Mouse (Mus musculus): ENCODE data around the gene Ctsw.

Ctsw gene

DNA sequence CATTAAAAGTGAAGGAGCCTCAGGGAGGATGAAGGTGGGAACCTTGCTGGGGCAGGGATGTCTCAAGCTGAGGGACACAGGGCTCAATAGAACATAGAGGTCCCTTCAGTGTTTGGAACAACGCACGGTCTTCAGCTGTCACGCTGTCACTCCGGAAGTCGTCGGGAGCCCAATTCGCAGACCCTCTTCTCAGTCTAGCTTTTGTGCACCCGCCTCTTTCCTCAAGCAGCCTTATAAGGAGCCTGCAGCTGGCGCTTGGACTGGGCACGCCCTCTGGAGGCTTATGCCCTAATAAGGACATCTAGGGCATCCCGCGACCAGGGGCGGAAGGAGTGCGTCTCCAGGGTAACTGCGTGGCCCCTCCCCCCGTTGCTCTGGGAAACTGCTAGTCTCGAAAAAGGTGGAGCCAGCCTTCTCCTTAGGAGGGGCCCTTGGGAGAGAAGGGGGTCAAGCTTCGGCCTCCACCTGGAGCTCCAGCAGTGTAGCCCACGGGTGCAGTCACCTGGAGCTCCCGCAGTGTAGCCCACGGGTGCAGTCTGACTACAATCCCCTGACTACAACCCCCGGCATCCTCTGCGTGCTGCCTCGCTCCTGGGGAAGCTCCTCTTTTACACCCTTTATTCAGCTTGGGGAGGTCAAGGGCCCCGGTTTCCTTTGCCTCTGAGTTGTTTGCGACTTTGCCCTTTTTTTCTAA lies 20.7 kb upstream of the Ctsw start:
- peak; percentile 100 for DNase-seq (ENCODE audit: low read depth, low spot score)

DNA sequence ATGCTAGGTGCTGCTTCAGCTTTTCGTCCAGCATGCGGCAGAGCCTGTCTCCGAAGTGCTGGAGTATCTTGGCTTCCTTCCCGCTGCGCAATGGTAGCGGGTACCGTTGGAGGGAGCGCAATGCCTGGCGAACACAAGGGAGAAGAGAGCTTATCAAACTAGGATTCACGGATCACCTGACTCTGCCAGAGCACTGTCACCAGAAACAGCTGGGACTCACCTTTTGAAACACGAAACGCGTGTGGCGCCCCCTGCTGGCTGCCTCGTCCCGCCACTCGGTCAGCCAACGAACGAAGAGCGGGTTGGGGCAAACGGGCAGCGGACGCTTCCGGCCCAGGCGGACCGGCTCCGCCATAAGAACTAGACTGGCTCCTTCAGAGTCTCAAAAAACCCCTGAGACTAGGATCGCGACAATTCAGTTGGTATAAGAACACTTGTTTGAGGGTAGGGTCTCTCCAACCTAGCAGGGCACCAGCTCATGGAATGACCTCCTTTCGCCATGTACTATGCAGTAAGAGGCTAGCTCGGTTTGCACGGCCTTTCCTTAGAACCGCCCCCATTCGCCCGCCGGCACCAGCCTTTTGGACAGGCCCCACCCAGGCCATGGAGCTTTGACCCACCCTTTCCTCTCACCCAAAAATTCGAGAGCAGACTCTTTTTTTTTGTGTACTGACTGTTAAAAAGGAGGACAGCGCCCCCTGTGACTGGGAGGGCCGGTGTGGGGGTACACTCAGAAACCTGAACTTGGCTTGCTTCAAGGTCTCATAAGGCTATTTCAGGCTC lies 19.7 kb upstream of the Ctsw start, which contains the start of gene Mus81:
Gene Mus81 (minus strand): TSS at position 635 of the 783 bp plus-strand sequence.
- peak; percentile 98 for DNase-seq (ENCODE audit: low read depth, low spot score)

DNA sequence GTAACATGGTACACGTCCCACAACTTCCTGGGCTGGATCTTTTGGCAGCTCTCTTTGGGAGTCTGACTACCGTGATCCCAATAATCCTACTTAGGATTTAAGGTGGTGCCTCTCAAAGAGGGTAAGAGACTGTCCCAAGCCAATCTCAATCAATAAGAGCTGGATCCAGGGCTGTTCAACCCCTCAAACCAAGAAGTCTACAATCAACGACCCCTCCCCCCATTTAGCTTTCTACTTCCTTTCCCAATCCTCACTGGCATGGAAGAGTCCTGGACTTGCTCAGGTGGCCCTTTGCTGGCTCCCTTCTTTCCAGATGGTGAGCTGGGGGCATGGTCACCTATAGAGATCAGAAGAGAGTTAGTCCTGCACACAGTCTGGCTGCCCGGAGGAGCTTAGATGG lies 18.5 kb upstream of the Ctsw start:
- no peak for DNase-seq (ENCODE audit: low read depth, low spot score)

DNA sequence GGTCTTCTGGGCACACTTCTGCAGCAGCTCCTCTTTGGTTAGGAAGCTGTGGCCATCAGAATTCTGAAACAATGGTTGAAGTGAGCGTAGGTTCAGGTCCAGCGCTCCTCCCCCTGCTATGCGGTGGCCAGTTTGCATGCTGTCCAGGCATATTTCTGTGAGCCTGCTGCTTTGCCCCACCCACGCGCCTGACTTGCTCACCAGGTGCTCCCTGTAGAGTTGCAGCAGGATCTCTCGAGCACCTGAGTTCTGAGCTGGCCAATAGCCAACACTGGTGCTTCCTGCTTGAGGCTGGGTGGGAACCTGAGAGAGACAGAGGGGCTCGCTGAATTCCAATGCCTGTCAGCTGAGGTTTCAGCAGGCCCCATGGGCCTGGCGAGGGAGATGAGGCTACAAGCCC lies 18.0 kb upstream of the Ctsw start:
- DNase-seq (ENCODE audit: low read depth, low spot score), result no peak

DNA sequence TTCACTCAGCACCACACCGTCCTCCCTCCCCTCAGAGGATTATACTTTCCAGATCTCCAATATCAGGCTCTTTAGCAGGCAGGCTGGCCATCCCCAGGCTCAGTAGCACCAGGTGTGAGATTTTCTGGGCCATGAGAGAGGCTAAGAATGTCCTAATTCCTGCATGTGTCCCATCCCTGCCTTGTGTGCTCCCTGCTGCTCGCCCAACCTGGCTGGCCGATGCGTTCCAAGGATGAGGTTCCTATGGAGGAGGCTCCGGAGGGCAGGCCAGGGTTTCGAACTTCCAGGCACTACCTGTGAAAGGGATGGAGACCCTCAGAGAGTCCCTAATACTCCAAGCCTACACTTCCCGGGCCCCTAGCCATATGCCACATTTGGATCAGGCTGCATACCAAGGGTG lies 17.5 kb upstream of the Ctsw start:
- DNase-seq (ENCODE audit: low read depth, low spot score), result no peak

DNA sequence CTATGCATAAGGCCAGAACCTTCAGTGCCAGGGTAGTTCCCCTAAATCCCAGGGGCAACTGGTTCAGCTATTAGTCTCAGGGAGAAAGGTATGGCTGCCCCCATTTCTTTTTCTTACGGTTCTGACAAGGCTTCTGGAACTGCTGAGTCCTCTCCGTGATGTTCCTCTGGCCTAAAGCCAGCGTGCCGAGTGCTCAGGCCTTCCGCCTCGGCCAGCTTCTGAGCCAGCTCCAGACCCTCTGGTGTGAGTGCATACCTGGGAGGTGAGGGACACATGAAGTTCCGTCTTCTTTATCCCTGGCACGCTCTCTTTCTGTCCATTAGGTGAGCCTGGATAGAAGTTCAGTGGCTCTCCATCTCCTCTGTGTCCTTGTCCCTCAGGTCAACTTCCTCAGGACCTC lies 17.1 kb upstream of the Ctsw start:
- DNase-seq (ENCODE audit: low read depth, low spot score), result no peak

DNA sequence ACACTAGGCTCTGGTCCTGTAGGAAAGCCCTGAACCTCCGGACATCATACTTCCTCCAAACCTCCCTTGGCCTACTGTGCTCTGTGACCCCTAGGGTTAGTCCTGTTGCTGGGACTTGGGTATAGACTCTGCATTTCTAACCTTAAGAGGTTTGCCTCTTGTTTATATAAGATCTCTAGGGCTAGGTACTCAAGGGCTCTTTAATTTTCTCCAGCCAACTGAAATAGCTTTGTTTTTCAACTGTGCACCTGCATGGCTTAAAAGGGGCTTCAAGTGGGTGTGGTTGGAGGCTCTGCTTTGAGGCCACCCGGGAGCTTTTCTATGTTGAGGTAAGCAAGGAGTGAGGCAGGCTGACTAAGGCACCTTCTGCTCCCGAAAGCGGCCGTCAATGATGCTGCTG lies 16.2 kb upstream of the Ctsw start:
- no peak for DNase-seq (ENCODE audit: low read depth, low spot score)

DNA sequence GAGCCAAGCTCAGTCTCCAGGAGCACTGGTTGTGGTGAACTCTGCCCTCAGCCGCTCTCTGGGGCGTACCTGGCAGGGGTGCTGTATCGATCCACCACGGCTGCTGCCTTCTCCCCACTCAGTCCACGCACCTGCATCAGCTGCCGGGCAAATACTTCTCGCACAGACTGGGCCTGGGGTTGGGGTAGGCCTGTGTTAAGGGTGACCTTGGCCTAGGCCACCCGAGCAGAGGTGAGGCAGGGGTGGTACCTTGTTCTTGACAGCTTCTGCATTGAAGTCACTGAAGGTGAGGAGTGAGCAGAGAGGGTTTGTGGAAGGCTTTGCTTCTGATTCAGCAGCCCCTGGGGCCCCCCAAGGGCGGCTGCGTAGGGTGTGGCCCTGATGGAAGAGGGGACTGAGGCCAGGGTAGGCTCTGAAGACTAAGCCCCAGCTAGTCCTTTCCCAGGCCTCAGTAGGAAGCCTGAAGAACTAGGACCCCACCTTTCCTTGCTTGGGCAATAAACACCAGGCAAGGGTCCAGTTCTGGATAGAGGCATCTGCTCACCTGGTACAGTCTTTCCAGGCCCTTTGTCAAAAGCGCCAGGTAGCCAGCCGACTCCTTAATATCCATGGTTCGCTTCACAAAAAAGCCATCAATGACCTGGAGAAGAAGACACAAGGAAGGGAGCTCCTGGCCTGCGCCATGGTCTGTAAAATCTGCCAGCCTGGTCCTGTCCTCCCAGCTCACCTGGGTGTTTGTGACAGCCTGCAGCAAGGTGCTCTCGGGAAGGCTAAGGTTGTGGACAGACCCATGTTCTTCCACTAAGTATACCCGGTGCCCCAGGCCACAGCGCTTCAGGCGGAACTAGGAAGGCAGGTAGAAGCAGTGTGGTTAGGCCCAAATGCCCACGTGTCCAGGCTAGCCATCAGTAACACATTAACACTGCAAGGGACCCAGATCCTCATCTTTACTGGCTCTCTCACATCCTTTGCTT lies 15.4 kb upstream of the Ctsw start:
- DNase-seq (ENCODE audit: low read depth, low spot score), result no peak

DNA sequence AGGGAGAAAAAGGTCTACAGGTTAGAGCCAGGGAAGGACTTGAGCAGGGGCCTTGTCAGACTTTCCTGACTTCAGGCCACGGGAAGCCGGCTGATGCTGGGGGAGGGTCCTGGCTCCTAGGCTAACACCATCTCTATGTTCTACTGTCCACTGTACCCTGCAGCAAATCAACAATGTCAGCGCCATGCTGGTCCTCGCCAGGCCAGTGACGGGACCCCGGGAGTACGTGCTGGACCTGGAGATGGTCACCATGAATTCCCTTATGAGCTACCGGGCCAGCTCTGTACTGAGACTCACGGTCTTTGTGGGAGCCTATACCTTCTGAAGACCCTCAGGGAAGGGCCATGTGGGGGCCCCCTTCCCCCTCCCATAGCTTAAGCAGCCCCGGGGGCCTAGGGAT lies 13.1 kb upstream of the Ctsw start:
- no peak for DNase-seq (ENCODE audit: low read depth, low spot score)

DNA sequence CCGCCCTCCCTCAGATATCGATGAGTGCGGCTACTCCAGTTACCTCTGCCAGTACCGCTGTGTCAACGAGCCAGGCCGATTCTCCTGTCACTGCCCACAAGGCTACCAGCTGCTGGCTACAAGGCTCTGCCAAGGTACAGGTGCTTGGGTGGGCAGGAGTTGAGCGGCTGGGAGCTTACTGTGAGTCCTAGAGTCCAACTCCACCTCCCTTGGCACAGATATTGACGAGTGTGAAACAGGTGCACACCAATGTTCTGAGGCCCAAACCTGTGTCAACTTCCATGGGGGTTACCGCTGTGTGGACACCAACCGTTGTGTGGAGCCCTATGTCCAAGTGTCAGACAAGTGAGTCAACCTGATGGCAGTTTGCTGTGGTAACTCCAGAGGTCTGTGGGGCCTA lies 11.7 kb upstream of the Ctsw start:
- no peak for DNase-seq (ENCODE audit: low read depth, low spot score)

DNA sequence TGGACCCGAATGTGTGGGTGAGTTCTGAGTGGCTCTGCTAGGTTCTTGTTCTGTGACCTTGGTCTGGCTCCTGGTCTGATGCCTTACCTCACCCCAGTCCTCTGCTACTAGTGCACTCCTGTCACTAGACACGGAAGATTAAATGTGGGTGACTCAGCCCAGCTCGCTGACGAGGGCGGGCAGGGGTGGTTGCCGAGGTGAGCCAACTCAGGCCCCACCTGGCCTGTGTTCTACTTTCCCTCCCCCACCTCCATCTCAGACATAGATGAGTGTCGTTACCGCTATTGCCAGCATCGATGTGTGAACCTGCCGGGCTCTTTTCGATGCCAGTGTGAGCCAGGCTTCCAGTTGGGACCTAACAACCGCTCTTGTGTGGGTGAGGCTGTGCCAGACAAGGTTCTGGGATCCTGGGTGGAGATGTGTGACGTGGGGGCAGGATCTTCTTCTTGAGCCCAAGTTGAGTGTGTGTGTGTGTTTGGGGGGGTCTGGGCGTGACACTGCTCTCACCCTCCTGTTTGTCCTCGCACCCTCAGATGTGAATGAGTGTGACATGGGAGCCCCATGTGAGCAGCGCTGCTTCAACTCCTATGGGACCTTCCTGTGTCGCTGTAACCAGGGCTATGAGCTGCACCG lies 9.5 kb upstream of the Ctsw start:
- no peak for DNase-seq (ENCODE audit: low read depth, low spot score)

DNA sequence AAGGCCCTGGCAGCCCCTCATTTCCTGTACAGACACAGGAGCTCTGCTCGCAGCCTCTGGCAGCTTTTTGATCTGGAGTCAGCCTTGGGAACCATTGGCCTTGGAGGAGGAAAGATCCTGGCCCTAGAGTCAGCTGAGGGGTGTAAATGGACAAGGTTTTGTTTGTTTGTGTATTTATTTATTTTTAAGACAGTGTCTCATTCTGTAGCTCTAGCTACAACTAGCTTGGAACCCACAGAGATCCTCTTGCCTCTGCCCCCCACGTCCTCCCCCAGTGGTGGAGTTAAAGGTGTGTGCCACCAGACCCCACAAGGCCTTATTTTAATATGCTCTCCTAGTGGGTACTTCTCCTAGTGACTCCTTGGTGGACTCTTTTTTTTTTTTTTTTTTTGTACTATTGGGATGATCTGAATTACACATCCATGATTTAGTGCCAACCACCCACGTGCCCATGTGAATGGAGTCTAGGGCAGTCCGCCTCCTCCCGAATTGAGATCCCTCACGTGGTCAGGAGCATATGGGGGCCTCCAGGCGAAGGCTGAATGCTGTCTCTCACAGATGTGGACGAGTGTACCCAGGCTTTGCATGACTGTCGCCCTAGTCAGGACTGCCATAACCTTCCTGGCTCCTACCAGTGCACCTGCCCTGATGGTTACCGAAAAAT lies 8.8 kb upstream of the Ctsw start:
- no peak for DNase-seq (ENCODE audit: low read depth, low spot score)

DNA sequence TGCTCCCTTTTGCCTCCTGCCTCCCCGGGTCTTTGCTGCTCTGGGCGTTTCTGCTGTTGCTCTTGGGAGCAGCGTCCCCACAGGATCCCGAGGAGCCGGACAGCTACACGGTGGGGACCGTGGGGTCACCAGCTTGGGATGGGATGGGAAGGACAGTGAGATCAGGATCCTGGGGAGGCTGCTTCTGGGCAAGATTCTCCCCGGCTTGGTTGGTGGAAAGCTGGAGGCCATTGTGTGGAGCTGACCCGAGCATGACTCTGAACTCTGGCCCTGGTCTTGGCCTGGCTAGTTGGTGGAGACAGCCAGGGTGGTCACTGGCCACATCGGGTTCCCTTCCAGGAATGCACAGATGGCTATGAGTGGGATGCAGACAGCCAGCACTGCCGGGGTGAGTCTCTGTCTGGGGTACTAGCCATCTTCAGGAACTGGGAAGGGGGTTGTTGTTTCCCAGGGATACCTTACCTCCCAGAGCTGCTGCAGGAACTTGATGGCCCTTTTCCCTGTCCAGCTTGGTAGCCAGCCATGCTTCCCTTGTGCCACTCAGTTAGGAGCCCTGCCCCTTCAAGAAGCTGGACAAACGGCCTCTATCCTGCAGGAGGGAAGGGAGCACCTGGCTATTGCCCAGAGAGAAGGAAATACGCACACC lies 6.9 kb upstream of the Ctsw start:
- no peak for DNase-seq (ENCODE audit: low read depth, low spot score)

DNA sequence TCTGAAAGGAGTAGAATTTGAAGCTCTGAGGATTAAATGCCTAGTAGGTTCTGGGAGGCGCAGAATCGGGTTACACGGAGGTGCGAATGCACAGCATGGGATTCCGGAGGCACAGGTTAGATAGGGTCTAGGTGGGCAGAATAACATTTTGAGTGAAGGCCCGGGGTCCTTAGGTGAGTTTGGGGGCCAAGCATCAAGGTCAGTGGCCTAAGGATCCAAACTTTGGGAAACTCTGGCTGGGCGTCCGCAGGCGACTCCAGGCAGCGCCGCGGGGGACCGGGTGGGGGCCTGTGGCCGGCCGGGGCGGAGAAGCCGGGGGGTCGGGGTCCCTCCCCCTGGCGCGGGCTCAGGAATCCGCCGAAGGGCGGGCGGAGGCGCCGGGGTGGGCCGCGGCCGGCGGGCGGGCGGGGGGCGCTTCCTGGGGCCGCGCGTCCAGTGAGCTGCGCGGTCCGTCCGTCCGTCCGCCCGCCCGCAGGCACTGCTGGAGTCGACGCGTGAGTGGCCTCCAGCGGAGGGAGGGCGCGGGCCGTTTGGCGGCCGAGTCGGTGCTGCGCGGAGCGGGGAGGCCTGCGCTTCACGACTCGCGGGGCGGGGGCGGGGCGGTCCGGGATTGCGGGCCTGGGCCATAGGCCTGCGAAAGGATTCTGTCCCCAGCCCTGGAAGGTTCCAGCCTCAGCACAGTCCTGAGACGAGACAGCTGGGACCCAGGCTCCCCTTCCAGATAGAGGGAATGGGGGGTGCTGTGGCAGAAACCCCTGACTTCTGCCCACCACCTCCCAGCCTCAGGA lies 6.2 kb upstream of the Ctsw start:
- DNase-seq (ENCODE audit: low read depth, low spot score), result peak; percentile 27

DNA sequence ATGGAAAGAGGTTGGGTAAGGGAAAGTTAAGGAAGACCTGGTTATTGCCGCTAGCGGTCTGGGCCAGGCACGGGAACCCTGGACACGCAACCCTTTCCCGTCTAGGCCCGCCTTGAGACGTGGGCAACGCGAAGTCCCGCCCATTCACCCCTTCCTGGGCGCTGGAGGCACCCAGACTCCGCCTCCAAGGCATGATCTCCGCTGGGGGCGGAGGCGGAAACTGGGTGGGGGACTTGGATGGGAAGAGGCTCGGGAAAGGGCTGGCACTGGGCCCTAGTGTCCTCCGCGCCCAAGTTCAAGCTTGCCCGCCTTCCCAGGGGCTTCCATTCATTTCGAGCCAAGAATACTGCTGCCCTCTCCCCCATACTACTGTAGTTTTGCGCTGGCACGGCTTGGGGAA lies 5.4 kb upstream of the Ctsw start, which contains the start of gene Efemp2:
Gene Efemp2 (plus strand): TSS at position 235 of the 400 bp plus-strand sequence.
- peak; percentile 75 for DNase-seq (ENCODE audit: low read depth, low spot score)

DNA sequence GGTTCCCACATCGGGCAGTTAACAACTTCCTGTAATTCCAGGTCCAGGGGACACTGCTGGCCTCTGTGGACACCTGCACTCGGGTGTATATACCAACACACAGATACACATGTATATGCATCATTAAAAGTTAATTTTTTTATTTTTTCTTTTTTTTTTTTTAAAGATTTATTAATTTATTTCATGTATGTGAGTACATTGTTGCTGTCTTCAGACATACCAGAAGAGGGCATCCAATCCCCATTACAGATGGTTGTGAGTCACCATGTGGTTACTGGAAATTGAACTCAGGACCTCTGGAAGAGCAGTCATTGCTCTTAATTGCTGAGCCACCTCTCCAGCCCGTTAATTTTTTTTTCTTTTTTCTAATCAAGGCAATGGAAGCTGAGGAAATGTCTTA lies 4.5 kb upstream of the Ctsw start:
- no peak for DNase-seq (ENCODE audit: low read depth, low spot score)

DNA sequence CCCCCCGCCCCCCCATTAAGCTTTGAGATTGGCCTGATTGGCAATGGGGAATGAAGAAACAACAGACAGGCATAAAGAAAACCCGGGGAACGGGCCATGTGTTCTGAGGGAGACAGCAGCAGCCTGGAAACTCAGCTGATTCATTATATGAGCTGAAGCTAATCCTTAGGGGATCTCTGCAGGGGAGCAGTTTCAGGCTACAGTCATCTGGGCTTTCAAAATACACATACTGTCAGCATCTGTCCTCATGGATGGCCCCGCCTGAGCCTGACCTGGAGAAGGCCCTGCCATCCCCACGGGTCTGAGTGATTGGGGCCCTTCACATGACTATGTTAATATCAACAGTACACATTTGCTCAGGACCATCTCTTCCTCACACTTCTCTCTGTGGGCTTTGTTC lies 3.5 kb upstream of the Ctsw start:
- no peak for DNase-seq (ENCODE audit: low read depth, low spot score)

DNA sequence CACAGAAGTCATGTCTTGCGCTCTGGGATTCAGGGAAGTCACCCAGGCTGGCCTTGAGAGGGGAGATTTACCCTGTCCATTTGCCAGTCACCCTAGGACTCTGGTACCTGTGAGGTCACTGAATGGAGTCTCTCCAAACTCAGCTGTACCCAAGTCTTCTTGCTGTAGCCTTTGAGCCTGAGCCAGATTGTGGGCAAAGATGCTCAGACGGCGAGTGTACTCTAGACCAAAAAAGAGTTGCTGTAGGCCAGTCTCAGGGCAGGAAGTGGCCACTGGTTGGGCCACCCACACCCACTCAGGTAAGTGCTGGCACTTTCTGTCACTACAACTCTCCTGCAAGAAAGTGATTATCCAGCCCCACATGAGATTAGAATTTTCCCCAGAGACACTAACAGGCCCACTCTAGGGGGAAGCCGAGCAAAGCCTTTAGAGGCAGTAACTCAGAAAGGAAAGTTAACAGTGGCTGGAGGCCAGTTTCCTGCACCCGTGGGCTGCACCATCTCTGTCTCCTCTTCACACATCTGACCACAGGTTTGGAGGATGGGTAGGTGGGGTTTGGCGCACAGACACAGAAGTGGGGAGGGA lies 1.3 kb downstream of the Ctsw start:
- DNase-seq (ENCODE audit: low read depth, low spot score), result no peak

DNA sequence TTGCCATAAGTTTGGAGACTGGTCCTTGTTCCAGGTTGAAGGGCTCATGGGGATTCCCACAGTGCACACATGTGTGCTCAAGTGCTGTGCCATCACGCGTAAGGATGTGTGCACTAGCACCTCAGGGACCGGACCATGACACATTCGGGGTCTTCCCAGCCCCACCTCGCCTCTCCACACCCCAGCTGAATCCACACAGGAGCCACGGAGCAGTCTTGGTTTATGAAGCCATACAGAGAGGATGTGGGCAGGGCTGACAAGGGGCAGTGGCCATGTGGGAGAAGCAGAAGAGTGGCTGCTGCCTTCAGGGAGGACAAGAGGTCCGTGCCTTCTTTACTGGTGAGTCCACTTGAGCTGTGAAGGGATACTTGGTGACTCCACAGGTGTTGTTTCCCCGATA lies 3.3 kb downstream of the Ctsw start:
- no peak for DNase-seq (ENCODE audit: low read depth, low spot score)

All from R1 (cell line).